Mouse (Mus musculus): ENCODE data around the gene Nudt8.
"Not testable (repeated sequence)": the region's sequence is repeated elsewhere in the genome, so short reads cannot be mapped to it uniquely, and the experiment has no call there.

GRCm38 (mm10) chr19:4044109-4044508, 43.7 kb downstream of the Nudt8 start:
- TF ChIP-seq CTCF (IDR thresholded peaks at IDR 0.05; ENCODE audit: low read depth, low read length); POLR2A (IDR thresholded peaks at IDR 0.05; ENCODE audit: extremely low read depth, insufficient read depth, low read length): not testable (repeated sequence)
